Mouse (Mus musculus) hindbrain, embryonic 11.5 days (tissue): Measurements from ENCODE around the gene Epn2. TPM values are rescaled to one million over a fixed set of nuclear protein-coding genes. Genes with fewer than 3 reads are reported as not detected.
A peak's percentile ranks its signal among the peaks of the same experiment; 100 is the strongest.

ENCODE experiments used
- ATAC-seq: fragments of 200-750 bp; cut with Nextera tagmentation; 2 replicates; pipeline ENCODE4 v1.8.0; 2017; ENCODE audit warnings: mild to moderate bottlenecking, moderate TSS enrichment, moderate library complexity; ENCODE audit not compliant: low FRiP score
- DNase-seq: peaks from one replicate; pipeline ENCODE4 v3.0.0-alpha.2; 2015; ENCODE audit warnings: low spot score
- H3K27ac ChIP-seq: fragments of 300-500 bp; sonication (generic); 2 replicates; pipeline ENCODE4 v1.5.1; 2014; ENCODE audit warnings: mild to moderate bottlenecking, low read depth, low read length
- H3K27me3 ChIP-seq: fragments of 300-500 bp; sonication (generic); 2 replicates; pipeline ENCODE4 v1.6.1; 2014; ENCODE audit warnings: mild to moderate bottlenecking, low read length, moderate library complexity, mixed read lengths; ENCODE audit not compliant: control insufficient read depth, insufficient read depth
- H3K36me3 ChIP-seq: fragments of 300-500 bp; sonication (generic); 2 replicates; pipeline ENCODE4 v1.6.1; 2014; ENCODE audit warnings: mild to moderate bottlenecking, low read length, moderate library complexity, mixed read lengths; ENCODE audit not compliant: control insufficient read depth, insufficient read depth
- H3K4me1 ChIP-seq: fragments of 300-500 bp; sonication (generic); replicated peaks from 2 replicates; pipeline ENCODE4 v1.6.1; 2014; ENCODE audit warnings: low read length, mixed read lengths; ENCODE audit not compliant: control insufficient read depth, insufficient read depth
- H3K4me2 ChIP-seq: fragments of 300-500 bp; sonication (generic); replicated peaks from 2 replicates; pipeline ENCODE4 v1.6.1; 2014; ENCODE audit warnings: mild to moderate bottlenecking, low read depth, low read length
- H3K4me3 ChIP-seq: fragments of 300-500 bp; sonication (generic); 2 replicates; pipeline ENCODE4 v1.5.1; 2014; ENCODE audit warnings: low read depth, low read length
- H3K9ac ChIP-seq: fragments of 300-500 bp; sonication (generic); 2 replicates; pipeline ENCODE4 v1.6.1; 2014; ENCODE audit warnings: low read depth, low read length
- H3K9me3 ChIP-seq: fragments of 300-500 bp; sonication (generic); 2 replicates; pipeline ENCODE4 v1.6.1; 2016; ENCODE audit warnings: low read length; ENCODE audit not compliant: control insufficient read depth
- WGBS: fragments of 180-500 bp; shearing (Covaris S2); extraction: QIAGEN DNeasy Blood & Tissue Kit; methylation state at CpG from one replicate; pipeline ENCODE4 v1.1.7; 2014; 5-methylcytosine and 5-hydroxymethylcytosine counted together
- polyA plus RNA-seq: library from polyadenylated mRNA; unstranded; fragments of >200 nt; fragmentation: Nextera tagmentation; extraction: Ambion mirVana; gene quantifications from 2 replicates; pipeline ENCODE4 v1.2.1, GENCODE M21; 2014

Gene Epn2
- polyA plus RNA-seq, 1 experiment from 2014 or later: 34.2 TPM

DNA sequence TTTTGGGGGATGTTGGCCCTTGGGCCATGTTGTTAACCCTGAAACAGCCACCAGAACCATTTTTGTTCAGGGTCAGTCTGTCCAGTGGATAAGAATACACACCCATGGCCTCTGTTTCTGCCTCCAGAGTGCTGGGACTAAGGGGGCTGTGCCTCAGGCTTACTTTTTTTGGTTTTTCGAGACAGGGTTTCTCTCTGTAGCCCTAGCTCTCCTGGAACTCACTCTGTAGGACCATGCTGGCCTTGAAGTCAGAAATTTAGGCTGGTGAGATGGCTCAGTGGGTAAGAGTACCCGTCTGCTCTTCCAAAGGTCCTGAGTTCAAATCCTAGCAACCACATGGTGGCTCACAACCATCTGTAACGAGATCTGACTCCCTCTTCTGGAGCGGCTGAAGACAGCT lies 100.7 kb downstream of the Epn2 start:
- ATAC-seq: no peak
- Histone ChIP-seq H3K9me3 (no peaks in the 10 kb centered on the region), H3K4me2 (no peak overlapping the region), H3K9ac (no peak overlapping the region), H3K36me3 (no peaks in the 10 kb centered on the region), H3K27ac (no peak overlapping the region), H3K4me3 (no peak overlapping the region), H3K27me3 (no peaks in the 10 kb centered on the region), H3K4me1 (peaks cover 7% of the 10 kb centered on the region; the same call in 1 of the 2 replicates)
- 85% methylated on average over 4 of the region's 4 CpGs for WGBS
- DNase-seq: no peak

DNA sequence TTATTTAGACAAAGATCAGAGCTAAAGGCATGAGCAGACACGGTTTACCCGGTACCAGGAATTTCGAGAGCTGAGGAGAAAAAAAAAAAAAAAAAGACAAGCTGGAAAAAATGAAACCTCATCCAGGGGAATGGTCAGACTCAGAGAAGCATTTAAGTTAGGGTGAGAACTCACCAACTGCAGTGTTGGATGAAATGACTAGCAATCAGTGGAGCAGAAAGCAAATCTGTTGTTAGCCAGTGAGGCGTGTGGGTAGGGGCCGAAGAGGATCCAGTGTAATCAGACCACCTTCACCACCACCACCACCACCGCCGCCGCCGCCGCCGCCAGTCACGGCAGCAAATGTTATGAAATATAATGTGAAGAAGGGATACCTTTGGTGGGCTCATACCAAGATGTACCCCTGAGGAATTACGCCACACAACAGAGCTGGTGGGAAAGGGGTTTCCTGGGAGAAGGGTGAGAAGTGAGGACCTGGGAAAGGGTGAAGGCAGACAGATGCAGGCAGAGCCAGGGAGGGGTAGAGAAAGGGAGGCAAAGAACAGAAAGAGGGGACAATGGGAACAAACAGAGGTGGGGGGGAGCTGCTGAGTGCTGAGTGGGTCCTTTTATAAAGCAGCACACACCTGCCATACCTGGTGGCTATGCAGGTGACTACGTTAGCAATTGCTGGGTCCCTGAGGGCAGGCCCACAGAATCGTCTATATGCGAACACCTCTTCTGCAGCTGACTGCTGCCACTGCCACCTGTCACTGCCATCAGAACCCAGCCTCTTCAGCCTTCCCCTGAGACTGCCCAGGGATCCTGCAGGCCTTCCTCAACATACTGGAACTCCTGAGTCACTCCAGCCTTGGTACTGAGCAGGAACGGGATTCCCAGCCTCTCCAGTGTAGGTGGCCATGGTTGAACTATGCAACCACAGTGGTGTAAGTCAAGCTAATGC lies 101.7 kb downstream of the Epn2 start:
- Histone ChIP-seq H3K36me3 (no peaks in the 10 kb centered on the region), H3K27ac (no peak overlapping the region), H3K4me1 (peaks cover 7% of the 10 kb centered on the region; the same call in 1 of the 2 replicates), H3K9me3 (no peaks in the 10 kb centered on the region), H3K4me2 (no peak overlapping the region), H3K9ac (no peak overlapping the region), H3K27me3 (no peaks in the 10 kb centered on the region), H3K4me3 (no peak overlapping the region)
- no peak for DNase-seq
- 52% methylated on average over 17 of the region's 17 CpGs for WGBS
- ATAC-seq: no peak

DNA sequence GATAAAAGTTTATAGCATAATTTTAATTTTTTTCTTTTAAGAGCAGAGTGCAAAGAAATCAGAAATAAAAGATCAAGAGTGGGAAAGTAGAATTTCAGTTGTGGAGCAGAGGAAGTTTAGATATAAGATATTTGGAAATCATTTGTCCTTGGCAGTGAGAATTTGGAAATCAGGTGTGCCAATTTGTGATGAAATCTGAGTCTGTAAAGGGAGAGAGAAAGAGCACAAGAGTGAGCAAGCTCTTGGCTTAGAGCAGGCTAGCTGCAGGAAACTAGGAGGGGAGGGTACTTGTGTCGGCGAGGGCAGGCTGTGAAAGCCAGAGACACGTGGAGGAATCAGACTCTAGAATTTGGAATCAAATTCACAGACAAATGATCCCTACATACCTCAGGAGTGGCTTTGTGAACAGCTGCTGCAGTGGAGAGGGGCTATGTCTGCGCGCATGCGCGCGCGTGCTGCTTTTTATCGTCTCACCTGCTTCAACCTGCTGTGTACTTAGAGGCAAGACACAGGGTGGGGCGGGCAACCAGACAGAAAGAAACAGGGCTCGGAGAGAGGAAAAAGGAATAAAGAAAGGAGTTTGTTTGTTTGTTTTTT lies 102.6 kb downstream of the Epn2 start:
- 49% methylated on average over 12 of the region's 12 CpGs for WGBS
- 0 out of 2 replicates have a peak overlapping the region, but pooled peaks have one; percentile 7 for H3K4me2 ChIP-seq
- no peak for ATAC-seq

DNA sequence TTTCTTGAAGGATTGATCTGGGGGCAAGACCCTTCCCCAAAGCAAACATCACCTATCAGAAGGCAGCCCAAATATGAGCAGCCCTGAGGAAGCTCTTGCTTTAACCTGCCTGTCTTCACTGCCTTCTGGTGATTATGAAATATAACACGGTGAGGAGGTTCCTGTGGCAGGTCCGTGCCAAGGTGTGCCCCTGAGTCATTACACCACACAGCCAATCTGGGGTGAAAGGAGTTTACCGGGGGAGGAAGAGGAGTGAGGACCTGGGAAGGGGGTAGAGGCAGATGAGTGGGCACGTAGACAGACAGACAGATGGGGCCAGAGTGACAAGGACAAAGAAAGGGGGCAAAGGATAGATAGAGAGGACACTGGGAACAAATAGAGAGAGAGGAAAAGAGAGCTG lies 105.9 kb downstream of the Epn2 start:
- Histone ChIP-seq H3K4me3 (no peak overlapping the region), H3K9ac (no peak overlapping the region), H3K9me3 (no peaks in the 10 kb centered on the region), H3K4me1 (peaks cover 7% of the 10 kb centered on the region; the same call in 1 of the 2 replicates), H3K36me3 (no peaks in the 10 kb centered on the region), H3K27ac (no peak overlapping the region), H3K27me3 (no peaks in the 10 kb centered on the region), H3K4me2 (no peak overlapping the region)
- DNase-seq: no peak
- 70% methylated on average over 4 of the region's 4 CpGs for WGBS
- no peak for ATAC-seq

More for the DNA sequence above, 102.6 kb downstream of the Epn2 start:
- H3K9ac ChIP-seq: no peak overlapping the region
- H3K9me3 ChIP-seq: no peaks in the 10 kb centered on the region
- peak; percentile 15 for DNase-seq
- no peaks in the 10 kb centered on the region for H3K27me3 ChIP-seq
- H3K4me3 ChIP-seq: no peak overlapping the region
- no peaks in the 10 kb centered on the region for H3K36me3 ChIP-seq
- peaks cover 7% of the 10 kb centered on the region; the same call in 1 of the 2 replicates for H3K4me1 ChIP-seq
- H3K27ac ChIP-seq: no peak overlapping the region

DNA sequence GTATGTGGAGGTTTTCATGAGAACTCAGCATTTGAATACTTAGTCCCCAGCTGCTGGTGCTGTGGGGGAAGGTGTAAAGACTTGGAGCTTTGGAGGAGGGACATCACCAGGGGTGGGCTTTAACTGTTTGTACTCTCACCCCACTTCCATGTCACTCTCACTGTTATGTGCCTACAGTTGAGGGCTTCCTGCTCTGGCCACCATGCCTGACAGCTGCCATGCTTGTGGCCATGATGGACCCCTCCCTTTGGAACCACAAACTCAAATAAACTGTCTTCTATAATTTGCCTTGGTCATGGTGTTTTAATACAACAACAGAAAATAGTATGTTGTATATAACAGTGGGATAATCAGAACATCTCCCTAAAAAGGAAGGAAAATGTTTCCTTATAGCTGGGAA lies 108.6 kb downstream of the Epn2 start:
- no peak overlapping the region for H3K4me3 ChIP-seq
- no peaks in the 10 kb centered on the region for H3K27me3 ChIP-seq
- H3K27ac ChIP-seq: no peak overlapping the region
- H3K4me1 ChIP-seq: no peaks in the 10 kb centered on the region
- H3K4me2 ChIP-seq: no peak overlapping the region
- H3K9me3 ChIP-seq: no peaks in the 10 kb centered on the region
- ATAC-seq (no peak), DNase-seq (no peak)
- no peak overlapping the region for H3K9ac ChIP-seq
- H3K36me3 ChIP-seq: no peaks in the 10 kb centered on the region

DNA sequence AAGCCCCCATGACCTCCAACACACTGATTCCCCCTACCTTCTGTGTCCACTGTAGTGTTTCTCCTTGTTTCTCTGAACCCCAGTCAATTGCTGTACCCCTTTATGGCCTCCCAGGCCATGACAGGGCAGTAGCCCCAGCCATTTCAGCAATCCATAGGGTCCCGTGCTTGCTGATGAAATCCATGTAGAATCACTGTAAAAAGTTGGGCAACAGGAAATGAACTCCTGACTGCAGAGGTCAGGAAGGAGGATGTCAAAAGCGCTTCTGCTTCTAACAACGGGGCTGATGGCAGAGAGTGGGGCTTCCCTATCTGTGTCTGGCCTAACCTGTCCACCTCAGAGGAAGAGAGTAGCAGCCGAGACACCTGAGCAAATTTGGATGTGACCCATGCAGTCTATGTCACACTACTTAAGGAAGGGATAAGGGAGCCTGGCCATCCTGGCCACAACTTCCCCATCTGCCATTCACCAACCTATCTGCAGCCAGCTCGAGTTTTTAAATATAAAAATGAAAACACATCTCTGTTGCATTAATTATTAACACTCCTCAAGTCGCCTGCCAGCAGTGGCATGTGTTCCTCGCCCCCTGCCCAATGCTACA lies 110.1 kb downstream of the Epn2 start:
- ATAC-seq: no peak

DNA sequence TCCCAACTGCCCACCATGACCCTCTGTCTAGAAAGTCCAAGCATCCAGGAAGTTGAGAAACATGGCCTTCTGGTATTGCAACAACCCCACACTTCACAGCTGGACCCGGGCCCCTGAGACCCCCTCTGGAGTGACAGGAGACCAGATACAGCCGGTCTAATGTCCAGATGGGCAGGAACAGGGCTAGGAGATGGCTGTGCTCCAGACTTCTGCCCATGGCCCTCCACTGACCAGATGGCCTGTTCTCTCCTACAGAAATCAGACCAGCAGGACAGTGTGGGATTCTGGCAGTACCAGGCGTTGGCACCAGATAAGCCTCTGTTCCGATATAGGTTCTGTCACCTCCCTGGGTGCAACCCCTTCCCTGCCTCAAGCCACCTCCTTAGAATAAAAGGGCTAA lies 111.0 kb downstream of the Epn2 start:
- 79% methylated on average over 4 of the region's 4 CpGs for WGBS
- Histone ChIP-seq H3K4me3 (no peak overlapping the region), H3K27me3 (no peaks in the 10 kb centered on the region), H3K4me2 (no peak overlapping the region), H3K9ac (no peak overlapping the region), H3K36me3 (no peaks in the 10 kb centered on the region), H3K27ac (no peak overlapping the region), H3K4me1 (no peaks in the 10 kb centered on the region), H3K9me3 (no peaks in the 10 kb centered on the region)
- no peak for ATAC-seq
- DNase-seq: no peak

More for the DNA sequence above, 110.1 kb downstream of the Epn2 start:
- Histone ChIP-seq H3K27ac (no peak overlapping the region), H3K9ac (no peak overlapping the region), H3K4me1 (no peaks in the 10 kb centered on the region), H3K27me3 (no peaks in the 10 kb centered on the region), H3K4me3 (no peak overlapping the region), H3K4me2 (no peak overlapping the region), H3K9me3 (no peaks in the 10 kb centered on the region), H3K36me3 (no peaks in the 10 kb centered on the region)
- 76% methylated on average over 7 of the region's 7 CpGs for WGBS
- DNase-seq: no peak
